Mouse (Mus musculus): ENCODE measurements around the gene Fbxo48.

Fbxo48 gene

DNA sequence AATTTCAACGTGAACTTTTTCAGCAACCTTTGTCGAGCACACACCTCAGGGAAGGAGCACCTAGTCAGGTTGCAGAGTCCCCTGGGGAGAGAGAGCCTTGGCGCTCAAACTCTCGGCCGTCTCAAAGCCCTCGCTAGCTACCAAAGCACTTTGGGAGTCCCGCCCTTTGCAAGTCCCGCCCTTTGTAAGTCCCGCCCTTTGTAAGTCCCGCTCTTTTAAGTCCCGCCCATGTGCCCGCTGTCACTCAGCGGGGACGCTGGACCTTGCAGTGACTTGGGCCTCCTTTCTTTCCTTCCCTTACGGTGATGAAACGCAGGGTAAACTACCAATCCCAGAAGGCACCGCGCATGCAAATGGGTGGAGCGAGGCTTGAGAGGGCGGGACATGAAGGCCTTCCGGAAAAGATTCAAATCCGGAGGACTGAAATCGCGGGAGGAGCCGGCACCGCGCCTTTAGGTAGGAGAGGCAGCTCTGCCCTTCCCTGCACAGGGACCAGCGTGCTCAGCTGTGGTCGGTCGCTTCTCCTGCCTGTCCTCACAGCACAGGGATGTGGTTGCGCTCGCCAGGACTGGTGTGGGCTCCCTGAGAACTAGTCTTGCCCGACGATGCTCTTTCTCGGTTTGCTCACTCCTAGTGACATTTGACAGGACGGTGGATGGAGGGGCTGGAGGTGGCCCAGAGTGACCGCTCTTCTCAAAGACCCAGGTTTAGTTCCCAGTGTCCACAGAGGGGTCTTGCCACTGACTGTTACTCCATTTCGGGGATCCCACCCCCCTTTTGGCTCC lies at the start of gene Fbxo48:
Gene Fbxo48 (plus strand): TSS at position 400 of the 785 bp plus-strand sequence.
- in situ Hi-C loops (cut with MboI; ENCODE audit: low sequenced_read_pairs) = no loop called here

- in situ Hi-C loops (cut with MboI; ENCODE audit: low sequenced_read_pairs) = no loop called here
Observed at GRCm38 (mm10) chr11:16904302-16905011, 46.7 kb upstream of the Fbxo48 start.

DNA sequence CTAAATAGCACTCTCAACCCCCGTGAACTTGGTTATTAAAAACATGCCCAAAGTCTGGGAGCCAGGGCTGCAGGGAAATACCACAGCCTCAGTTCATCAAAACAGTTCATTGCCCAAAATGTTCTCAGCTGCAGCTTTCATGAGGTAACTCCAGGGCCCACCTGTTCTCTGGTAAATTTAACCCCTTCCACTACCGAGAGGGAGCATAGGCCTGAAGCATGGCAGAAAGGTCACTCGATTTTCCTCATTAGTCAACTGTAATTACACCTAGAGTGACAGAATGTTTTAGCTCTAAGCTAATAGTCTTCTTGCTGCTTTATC lies 46.2 kb upstream of the Fbxo48 start:
- in situ Hi-C loops (cut with MboI; ENCODE audit: low sequenced_read_pairs) = no loop called here

DNA sequence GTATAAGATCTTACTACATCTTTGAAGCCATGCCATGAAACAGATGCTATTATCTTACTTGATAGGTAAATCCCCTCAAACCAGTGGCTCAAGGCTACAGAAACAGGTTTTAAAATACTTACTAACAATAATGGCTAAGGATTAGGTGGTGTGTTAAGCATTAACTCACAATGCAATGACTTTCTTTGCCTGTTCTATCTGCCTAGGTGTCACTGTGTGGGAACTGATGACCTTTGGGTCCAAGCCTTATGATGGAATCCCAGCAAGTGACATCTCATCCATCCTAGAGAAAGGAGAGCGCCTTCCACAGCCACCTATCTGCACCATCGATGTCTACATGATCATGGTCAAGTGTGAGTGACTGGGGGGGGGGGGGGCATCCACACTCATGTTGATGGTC lies 44.6 kb upstream of the Fbxo48 start:
- in situ Hi-C loops (cut with MboI; ENCODE audit: low sequenced_read_pairs) = no loop called here

DNA sequence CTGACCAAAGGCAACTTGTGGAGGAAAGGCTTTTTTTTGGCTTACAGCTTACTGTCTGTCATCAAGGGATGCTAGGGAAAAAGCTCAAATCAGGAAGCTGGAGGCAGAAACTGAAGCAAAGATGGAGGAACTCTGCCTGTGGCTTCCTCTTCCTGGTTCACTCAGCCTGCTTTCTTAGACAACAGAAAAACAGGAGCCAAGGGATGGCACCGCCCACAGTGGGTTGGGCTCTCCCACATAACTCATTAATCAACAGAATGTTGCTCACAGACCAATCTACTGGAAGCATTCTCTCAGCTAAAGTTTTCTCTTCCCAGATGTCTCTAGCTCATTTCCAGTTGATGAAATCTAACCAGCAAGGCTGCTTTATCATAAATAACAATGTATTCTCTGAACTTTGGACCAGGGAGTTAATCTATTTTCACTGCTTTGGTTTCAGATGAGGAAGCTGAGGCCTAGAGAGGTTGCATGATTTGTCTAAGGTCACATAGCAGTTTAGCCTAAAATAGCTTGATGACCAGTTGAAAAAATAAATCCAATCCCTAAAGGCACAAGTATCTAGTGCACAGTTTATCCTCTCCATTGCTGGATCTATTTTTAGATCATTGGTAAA lies 43.6 kb upstream of the Fbxo48 start:
- in situ Hi-C loops (cut with MboI; ENCODE audit: low sequenced_read_pairs) = no loop called here

GRCm38 (mm10) chr11:16914756-16915155 lies 36.4 kb upstream of the Fbxo48 start:
- in situ Hi-C loops (cut with MboI; ENCODE audit: low sequenced_read_pairs) = no loop called here

- in situ Hi-C loops (cut with MboI; ENCODE audit: low sequenced_read_pairs) = no loop called here
Observed at GRCm38 (mm10) chr11:16915850-16916249, 35.3 kb upstream of the Fbxo48 start.

GRCm38 (mm10) chr11:16917512-16917911 lies 33.7 kb upstream of the Fbxo48 start:
- in situ Hi-C loops (cut with MboI; ENCODE audit: low sequenced_read_pairs) = no loop called here

DNA sequence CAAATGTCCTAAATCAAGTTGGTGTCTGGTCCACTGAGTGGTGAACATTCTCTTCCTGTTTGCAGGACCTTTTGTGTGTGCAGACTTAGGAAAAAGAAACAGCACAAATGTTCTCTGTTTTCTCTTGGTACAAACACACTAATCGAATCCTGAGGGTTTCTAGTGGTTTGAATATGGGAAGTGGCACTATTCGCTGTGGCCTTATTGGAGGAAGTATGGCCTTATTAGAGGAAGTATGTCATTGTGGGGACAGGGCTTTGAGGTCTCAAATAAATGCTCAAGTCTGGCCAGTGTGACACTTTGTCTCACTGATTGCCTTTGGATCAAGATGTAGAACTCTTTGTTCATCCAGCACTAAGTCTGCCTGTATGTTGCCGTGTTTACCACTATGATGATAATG lies 19.0 kb upstream of the Fbxo48 start:
- in situ Hi-C loops (cut with MboI; ENCODE audit: low sequenced_read_pairs) = no loop called here

- in situ Hi-C loops (cut with MboI; ENCODE audit: low sequenced_read_pairs) = no loop called here
Observed at GRCm38 (mm10) chr11:16935577-16936236, 15.5 kb upstream of the Fbxo48 start.

- in situ Hi-C loops (cut with MboI; ENCODE audit: low sequenced_read_pairs) = no loop called here
Observed at GRCm38 (mm10) chr11:16941103-16941793, 9.9 kb upstream of the Fbxo48 start.

- in situ Hi-C loops (cut with MboI; ENCODE audit: low sequenced_read_pairs) = no loop called here
Observed at GRCm38 (mm10) chr11:16941973-16942452, 9.2 kb upstream of the Fbxo48 start.

DNA sequence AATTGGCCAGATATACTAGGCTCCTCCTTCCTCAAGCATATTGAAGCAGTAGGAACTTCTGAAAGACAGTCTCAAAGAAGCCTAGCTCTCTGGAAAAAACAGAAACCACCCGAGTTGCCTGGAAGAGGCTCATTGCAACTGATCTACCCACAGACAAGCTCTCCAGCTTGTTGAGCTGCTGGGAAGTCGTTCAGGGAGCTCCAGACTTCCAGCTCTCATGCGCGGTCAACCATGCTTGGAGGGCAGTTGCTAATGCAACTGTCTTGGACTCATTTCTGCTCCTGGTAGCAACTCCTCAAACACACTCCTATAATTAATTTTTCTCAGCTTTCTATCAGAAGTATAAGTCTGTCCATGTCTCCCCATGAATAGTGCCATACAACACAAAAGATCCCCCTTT lies 8.2 kb upstream of the Fbxo48 start:
- in situ Hi-C loops (cut with MboI; ENCODE audit: low sequenced_read_pairs) = no loop called here

DNA sequence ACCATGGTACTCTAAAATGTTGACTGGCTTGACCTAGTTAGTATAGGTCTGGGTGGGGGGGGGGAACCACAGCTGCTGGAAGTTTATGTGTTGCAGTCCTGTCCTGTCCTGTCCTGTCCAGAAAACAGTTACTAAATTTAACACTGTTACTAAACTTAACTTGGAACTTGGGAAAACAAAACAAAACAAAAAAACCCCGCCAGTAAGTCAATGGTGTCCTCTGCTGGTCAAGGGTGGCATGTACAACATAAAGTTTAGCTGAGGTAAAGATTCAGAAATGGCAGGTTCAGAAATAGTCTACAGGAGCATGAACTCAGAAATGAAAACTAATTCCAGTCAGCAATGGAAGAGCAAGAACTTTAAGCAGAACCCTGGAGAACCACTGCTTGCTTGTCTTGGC lies 2.4 kb upstream of the Fbxo48 start:
- in situ Hi-C loops (cut with MboI; ENCODE audit: low sequenced_read_pairs) = loop anchor here (5.0 kb wide), 1 partner anchor 416 kb away; no protein-coding TSS in a partner anchor

DNA sequence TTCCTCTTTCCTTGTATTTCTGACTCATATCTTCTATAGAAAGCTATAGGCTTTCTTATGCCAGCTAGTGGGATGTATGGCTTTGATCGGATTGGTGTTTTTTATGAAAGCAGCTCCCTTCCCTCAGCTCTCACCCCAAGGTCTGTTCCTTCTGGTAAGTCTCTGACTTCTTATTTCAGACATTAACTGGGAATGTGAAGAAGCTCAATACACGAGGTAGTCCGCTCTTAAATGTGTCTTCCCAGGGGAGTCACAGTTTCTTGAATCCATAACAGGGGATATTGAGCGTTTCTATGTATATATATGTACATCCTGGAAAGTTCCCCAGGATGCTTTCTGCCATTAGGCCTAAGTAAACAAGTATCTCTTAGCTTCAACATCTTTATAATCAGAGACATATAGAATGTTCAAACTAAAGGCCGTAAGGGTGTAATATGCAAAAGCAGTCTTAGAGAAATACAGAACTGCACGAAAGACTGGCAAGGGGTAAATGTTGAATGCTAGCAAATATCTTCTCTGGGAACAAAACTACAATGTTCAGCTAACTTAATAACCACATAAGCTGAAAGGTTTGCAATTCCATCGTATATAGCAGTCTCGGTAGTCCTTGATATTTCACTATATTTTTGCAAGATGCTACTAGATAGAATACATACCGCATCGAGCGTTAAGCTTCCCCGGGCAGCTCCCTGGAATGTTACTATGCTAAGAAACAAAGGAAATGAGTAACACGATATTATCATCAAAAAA lies 774 bp upstream of the Fbxo48 start:
- in situ Hi-C loops (cut with MboI; ENCODE audit: low sequenced_read_pairs) = no loop called here

- in situ Hi-C loops (cut with MboI; ENCODE audit: low sequenced_read_pairs) = no loop called here
Observed at GRCm38 (mm10) chr11:16951761-16952010, 511 bp downstream of the Fbxo48 start.

DNA sequence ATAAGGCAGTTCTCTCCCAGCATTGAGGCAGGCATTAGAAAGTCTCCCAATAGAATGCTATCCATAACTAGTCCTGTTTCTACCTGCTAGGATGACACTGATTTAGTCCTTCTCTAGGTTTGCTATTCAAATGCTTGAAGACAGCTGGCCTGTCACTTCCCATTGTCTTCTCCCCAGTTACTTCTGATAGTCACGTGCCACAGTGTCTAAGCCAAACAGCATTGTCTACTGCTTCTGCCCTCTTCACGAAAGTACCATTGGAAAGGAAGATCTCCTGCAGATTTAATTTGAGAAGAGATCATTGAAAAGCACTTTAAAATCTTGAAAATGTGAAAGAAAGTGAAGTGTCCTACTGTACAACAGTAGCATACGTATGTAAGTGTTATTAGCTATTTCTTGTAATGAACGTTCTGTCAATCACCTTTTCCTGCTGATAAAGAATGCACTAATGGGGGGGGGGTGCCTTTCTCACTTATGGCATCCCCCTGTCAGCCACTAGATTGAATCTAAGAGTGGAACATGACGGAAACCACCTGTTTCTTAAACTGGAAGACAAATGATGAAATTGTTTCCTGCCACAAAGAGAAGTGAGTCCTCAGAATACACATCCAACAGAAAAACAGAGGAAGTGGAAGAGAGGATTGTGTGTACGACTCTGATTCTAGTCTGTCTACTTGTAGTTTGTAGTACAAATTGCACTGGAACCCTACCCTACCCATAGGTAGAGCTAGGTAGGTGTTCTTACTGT lies 5.1 kb downstream of the Fbxo48 start:
- in situ Hi-C loops (cut with MboI; ENCODE audit: low sequenced_read_pairs) = no loop called here

DNA sequence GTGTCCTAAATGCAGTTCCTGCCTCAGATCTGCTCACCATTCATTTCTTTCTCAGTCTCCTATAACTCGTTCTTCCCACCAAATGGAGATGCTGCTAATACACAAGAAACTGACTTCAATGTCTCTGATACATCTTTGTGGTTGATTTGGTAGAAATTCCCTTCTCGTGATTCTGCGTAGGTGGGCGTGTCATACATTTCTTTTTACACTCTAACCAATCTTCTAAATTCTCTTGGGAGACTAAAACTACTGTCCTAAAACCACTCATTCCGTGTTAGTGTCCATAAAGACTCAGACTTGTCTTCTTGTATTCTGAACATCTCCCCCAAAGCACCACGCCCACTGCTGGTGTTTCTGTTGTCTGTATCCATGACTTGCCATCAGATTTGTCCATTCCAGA lies 5.9 kb downstream of the Fbxo48 start:
- in situ Hi-C loops (cut with MboI; ENCODE audit: low sequenced_read_pairs) = no loop called here

GRCm38 (mm10) chr11:16958520-16958919 lies 7.3 kb downstream of the Fbxo48 start:
- in situ Hi-C loops (cut with MboI; ENCODE audit: low sequenced_read_pairs) = no loop called here

- in situ Hi-C loops (cut with MboI; ENCODE audit: low sequenced_read_pairs) = no loop called here
Observed at GRCm38 (mm10) chr11:16967806-16968205, 16.6 kb downstream of the Fbxo48 start.
